Mouse (Mus musculus) frontal cortex, adult (tissue): ENCODE data around the gene Usp38.
"Not testable (repeated sequence)": the region's sequence is repeated elsewhere in the genome, so short reads cannot be mapped to it uniquely, and the experiment has no call there.

Source experiments
- ATAC-seq: cut with Nextera tagmentation; 2 replicates; pipeline ENCODE4 v1.9.2; 2017; ENCODE audit warnings: mild to moderate bottlenecking, moderate library complexity, mixed read lengths; ENCODE audit not compliant: low TSS enrichment

The Usp38 gene

GRCm38 (mm10) chr8:81014789-81015699 is at the start of gene Usp38:
Gene Usp38 (minus strand): TSS chr8:81014928.
- ATAC-seq: peak; percentile 97

GRCm38 (mm10) chr8:81062566-81062965 is 47.8 kb upstream of the Usp38 start:
- ATAC-seq: no peak

- peak; percentile 96 for ATAC-seq
Observed at GRCm38 (mm10) chr8:81061950-81062349, 47.2 kb upstream of the Usp38 start.

- ATAC-seq: no peak
Observed at GRCm38 (mm10) chr8:81044201-81044600, 29.5 kb upstream of the Usp38 start.

GRCm38 (mm10) chr8:81027991-81028390 is 13.3 kb upstream of the Usp38 start:
- ATAC-seq: no peak

- not testable (repeated sequence) for ATAC-seq
Observed at GRCm38 (mm10) chr8:81017548-81017947, 2.8 kb upstream of the Usp38 start.

- peak; percentile 10 for ATAC-seq
Observed at GRCm38 (mm10) chr8:81013811-81014530, 757 bp downstream of the Usp38 start.

GRCm38 (mm10) chr8:81012699-81013098 is 2.0 kb downstream of the Usp38 start:
- no peak for ATAC-seq

GRCm38 (mm10) chr8:81012031-81012560 is 2.6 kb downstream of the Usp38 start:
- no peak for ATAC-seq

- no peak for ATAC-seq
Observed at GRCm38 (mm10) chr8:81010386-81010785, 4.3 kb downstream of the Usp38 start.

GRCm38 (mm10) chr8:81005114-81005513 is 9.6 kb downstream of the Usp38 start:
- no peak for ATAC-seq

GRCm38 (mm10) chr8:80996632-80997031 is 18.1 kb downstream of the Usp38 start:
- ATAC-seq: no peak

- ATAC-seq: no peak
Observed at GRCm38 (mm10) chr8:80991937-80992336, 22.8 kb downstream of the Usp38 start.

GRCm38 (mm10) chr8:80982829-80983228 is 31.9 kb downstream of the Usp38 start:
- ATAC-seq: no peak

GRCm38 (mm10) chr8:80981696-80982095 is 33.0 kb downstream of the Usp38 start:
- ATAC-seq: no peak

- peak; percentile 67 for ATAC-seq
Observed at GRCm38 (mm10) chr8:80980063-80980462, 34.7 kb downstream of the Usp38 start.

- ATAC-seq: peak; percentile 60; the same call in 1 of the 2 replicates
Observed at GRCm38 (mm10) chr8:80977231-80977630, 37.5 kb downstream of the Usp38 start.

- no peak for ATAC-seq
Observed at GRCm38 (mm10) chr8:80971150-80971549, 43.6 kb downstream of the Usp38 start.

GRCm38 (mm10) chr8:80970000-80970685 is 44.6 kb downstream of the Usp38 start:
- ATAC-seq: no peak

- ATAC-seq: no peak
Observed at GRCm38 (mm10) chr8:80969423-80969822, 45.3 kb downstream of the Usp38 start.

GRCm38 (mm10) chr8:80963095-80963494 is 51.6 kb downstream of the Usp38 start:
- no peak for ATAC-seq

- ATAC-seq: no peak
Observed at GRCm38 (mm10) chr8:80962592-80962983, 52.1 kb downstream of the Usp38 start.
